Mouse (Mus musculus) cerebellum, adult 11-12 months (tissue): ENCODE data around the gene Cldn18.

ENCODE experiments used
- DNase-seq: peaks from one replicate; pipeline ENCODE4 v3.0.0; 2022

The Cldn18 gene

DNA sequence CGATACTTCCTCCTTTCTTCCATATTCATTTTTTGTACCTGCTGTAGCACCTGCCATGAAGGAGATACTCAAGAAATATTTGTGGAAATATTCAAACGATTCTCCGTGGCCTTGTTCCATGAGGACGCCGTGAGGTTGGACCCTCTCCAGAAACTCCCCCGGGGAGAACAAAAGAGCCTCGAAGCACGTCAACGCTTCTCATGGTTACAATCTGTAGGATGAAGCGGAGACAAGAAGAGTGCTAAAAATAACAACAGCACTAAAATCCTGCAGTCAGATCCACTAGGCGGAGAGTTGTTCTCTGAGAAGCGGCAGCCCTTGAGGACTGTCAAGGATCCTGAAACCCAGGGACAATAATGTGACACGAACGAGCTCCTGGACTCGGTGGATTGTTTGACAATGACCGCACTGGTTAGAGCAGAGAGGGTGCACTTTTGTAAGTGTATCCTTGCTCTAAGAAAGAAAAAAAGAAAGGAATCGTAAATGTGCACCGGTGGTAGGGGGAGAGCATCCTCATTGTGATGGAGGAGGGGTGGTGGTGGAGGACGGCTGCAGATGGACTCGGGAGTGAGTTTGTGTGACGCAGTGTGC, 35.0 kb downstream of the Cldn18 start:
- no peak for DNase-seq

- DNase-seq, result no peak
Measured at GRCm38 (mm10) chr9:99675714-99676113, 41.4 kb downstream of the Cldn18 start.

DNA sequence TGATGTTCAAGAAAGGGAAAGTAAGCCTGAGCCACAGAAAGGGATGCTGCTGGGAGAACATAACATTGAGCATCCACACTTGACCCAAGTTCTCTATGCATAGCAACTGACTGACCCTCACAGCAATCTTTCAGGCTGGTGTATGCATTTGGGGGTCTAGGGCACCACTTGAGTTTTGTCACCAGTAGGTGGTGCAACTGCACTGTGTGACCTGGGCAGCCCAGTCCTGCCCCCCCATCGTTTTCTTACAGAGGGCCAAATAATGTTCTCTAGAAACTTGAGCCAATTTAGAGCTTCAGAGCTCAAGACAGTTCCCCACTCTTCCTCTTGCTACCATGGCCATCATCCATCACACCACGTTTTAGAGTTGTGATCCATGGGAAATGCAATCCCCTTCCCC, 45.5 kb downstream of the Cldn18 start:
- no peak for DNase-seq

DNA sequence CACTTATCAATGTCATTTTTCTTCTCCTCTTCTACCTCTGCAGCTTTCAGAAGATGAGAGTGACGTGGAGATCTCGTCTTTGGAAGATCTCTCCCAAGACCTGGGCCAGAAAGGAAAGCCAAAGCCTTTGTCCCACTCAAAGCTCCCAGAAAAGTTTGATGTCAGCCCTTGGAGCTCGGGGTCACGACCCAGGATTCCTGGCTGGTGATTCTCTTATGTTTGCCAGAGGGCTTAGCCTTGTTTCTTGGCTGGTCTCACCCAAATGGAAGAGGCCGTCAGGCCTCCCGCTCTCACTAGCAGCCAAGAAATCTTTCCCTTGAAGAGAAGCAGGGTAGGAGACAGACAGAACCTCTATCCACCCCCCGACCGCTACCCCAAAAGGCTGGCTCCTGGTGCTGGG, 49.5 kb downstream of the Cldn18 start:
- no peak for DNase-seq

DNA sequence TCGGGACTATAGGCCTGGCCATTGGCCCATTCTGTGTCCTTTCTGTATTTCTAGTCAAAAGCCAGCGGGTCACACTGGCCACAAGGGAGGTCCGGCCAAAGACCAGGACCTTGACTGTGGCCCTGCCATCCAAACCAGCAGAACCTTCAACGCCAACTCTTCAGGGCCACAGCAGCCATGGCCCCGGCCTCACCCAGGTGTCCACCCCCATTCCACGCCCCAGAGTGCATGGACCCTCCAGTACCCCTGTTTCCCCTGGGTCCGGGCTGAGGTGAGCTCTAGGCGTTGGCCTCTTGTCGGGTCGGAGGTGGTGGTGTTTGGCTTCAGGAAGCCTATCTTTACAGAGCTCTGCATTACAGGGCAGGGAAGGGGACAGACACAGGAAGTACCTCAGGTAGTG, 54.2 kb downstream of the Cldn18 start:
- no peak for DNase-seq

DNA sequence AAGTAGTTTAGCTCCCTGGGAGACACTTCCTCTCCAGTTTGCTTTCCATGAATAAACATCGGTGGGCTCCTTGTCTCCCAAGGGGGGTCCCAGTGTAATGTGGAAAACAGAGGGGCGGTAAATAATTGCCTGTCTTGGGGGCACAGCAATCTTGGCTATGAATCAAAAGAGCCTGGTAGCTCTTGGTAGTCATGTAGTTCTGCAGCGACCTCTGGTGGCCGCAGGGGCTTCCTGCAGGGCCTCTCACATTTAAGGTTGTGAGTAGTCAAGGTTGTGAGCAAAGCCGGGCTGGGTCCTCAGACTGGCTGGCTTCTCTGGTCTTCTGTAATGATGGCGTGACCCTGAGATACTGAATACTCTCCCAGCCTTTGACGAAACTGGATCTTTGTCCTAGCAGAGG, 54.7 kb downstream of the Cldn18 start:
- peak; percentile 31 for DNase-seq

- DNase-seq, result no peak
Measured at GRCm38 (mm10) chr9:99661606-99662166, 55.4 kb downstream of the Cldn18 start.

GRCm38 (mm10) chr9:99660756-99661155, 56.3 kb downstream of the Cldn18 start:
- DNase-seq, result no peak

DNA sequence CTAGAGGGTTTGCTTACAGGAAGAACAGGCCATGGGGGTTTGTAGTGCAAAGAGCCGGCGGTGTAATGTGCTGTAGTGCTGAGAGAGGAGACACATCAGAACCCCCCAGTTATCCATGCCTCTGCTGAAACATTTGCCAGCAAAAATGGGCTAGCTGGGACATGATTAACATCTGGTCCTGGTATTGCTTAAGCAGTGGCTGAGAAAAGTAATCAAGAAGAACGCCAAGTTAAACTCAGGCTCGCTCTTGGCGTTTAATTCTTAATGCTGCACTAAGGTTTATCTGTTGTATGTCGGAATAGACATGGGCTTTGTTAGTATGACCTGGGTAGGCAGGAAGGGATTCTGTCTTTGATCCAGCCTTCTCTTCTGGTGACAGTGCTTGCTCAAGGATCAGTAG, 71.0 kb downstream of the Cldn18 start:
- DNase-seq, result no peak

GRCm38 (mm10) chr9:99645416-99645815, 71.7 kb downstream of the Cldn18 start:
- DNase-seq, result no peak

DNA sequence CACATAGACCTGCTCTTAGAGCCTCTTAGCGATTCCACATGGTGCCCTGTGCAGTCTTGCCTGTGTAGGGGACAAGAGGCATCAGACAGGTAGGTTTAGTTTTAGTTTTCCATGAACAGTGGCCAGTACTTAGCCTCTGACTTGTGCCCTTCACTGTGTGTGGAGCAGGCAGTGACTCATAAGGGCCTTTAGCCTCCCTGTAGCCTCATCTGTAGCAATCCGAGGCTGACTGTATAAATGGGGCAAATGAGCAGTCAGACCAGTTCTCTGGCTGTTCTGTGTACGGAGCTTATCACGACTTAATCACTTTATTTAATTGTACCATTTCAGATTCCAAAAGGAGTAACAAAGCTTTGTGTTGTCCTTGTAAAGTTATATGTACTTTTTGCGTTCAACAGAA, 77.1 kb downstream of the Cldn18 start:
- DNase-seq, result no peak
